Mouse (Mus musculus) stomach, postnatal 0 days (tissue): ENCODE data around the gene Gpx5.

Experiments
- CTCF ChIP-seq: IDR thresholded peaks from 2 replicates; pipeline ENCODE4 v1.5.1; 2016; ENCODE audit warnings: antibody characterized with exemption, low read depth, mild to moderate bottlenecking, moderate library complexity
- EP300 ChIP-seq: optimal IDR thresholded peaks from 2 replicates; pipeline ENCODE3; 2016; ENCODE audit warnings: antibody characterized with exemption

DNA sequence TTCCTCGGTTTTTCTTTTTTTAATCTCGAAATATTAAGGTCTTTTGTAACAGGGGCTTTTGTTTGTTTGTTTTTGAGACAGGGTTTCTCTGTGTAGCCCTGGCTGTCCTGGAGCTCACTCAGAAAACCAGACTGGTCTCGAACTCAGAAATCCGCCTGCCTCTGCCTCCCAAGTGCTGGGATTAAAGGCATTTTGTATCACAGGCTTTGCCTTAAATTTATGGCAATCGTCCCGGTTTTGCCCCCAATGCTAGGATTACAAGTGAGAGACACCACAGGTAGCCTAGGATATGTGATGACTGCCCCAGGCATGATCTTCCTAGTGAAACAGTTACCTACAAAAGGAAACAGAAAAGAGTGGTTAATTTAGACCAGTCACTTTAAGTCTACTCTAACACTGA is 34.0 kb downstream of the Gpx5 start:
- no peak for TF ChIP-seq CTCF
- TF ChIP-seq EP300 = no peak
